Mouse (Mus musculus): Measurements from ENCODE around the gene Plpp2. TPM values are rescaled to one million over a fixed set of nuclear protein-coding genes. Genes with fewer than 3 reads are reported as not detected.

The Plpp2 gene
- 4.1 and 5.1 TPM in 2 replicates for polyA plus RNA-seq (2012; rRNA removed)

GRCm38 (mm10) chr10:79533126-79533911, at the start of gene Plpp2:
Plpp2 (minus strand) TSS chr10:79533796.
- TF ChIP-seq POLR2A (IDR thresholded peaks at IDR 0.05; ENCODE audit: control insufficient read depth, low read depth, low read length), result no peak; the same call in 1 of the 2 replicates
- peak; percentile 50; the same call in 1 of the 2 replicates for TF ChIP-seq CTCF (IDR thresholded peaks at IDR 0.05; ENCODE audit: control insufficient read depth, insufficient read depth, insufficient replicate concordance, low read depth, low read length)
- Histone ChIP-seq H3K27ac (ENCODE audit: control insufficient read depth, insufficient read depth, low read depth, low read length) (no peak within 1 kb of the TSS), H3K36me3 (ENCODE audit: control insufficient read depth, insufficient read depth, low read length) (no peaks in the 10 kb centered on the region), H3K4me1 (ENCODE audit: control insufficient read depth, insufficient read depth, low read length) (peaks cover 13% of the 10 kb centered on the region), H3K27me3 (ENCODE audit: control insufficient read depth, insufficient read depth, low read length) (no peaks in the 10 kb centered on the region), H3K4me3 (ENCODE audit: control insufficient read depth, low read depth, low read length) (peak within 1 kb of the TSS; percentile 54)

GRCm38 (mm10) chr10:79581501-79581900, 47.9 kb upstream of the Plpp2 start:
- H3K36me3 ChIP-seq (ENCODE audit: control insufficient read depth, insufficient read depth, low read length), result no peaks in the 10 kb centered on the region
- H3K4me3 ChIP-seq (ENCODE audit: control insufficient read depth, low read depth, low read length), result peak overlapping the region; percentile 36
- no peak for TF ChIP-seq CTCF (IDR thresholded peaks at IDR 0.05; ENCODE audit: control insufficient read depth, insufficient read depth, insufficient replicate concordance, low read depth, low read length)
- no peak for TF ChIP-seq POLR2A (IDR thresholded peaks at IDR 0.05; ENCODE audit: control insufficient read depth, low read depth, low read length)
- no peaks in the 10 kb centered on the region for H3K27me3 ChIP-seq (ENCODE audit: control insufficient read depth, insufficient read depth, low read length)
- H3K4me1 ChIP-seq (ENCODE audit: control insufficient read depth, insufficient read depth, low read length), result no peaks in the 10 kb centered on the region; the same call in 1 of the 2 replicates
- H3K27ac ChIP-seq (ENCODE audit: control insufficient read depth, insufficient read depth, low read depth, low read length), result no peak overlapping the region

GRCm38 (mm10) chr10:79580811-79581210, 47.2 kb upstream of the Plpp2 start:
- Histone ChIP-seq H3K4me1 (ENCODE audit: control insufficient read depth, insufficient read depth, low read length) (no peaks in the 10 kb centered on the region; the same call in 1 of the 2 replicates), H3K27ac (ENCODE audit: control insufficient read depth, insufficient read depth, low read depth, low read length) (no peak overlapping the region), H3K36me3 (ENCODE audit: control insufficient read depth, insufficient read depth, low read length) (no peaks in the 10 kb centered on the region), H3K4me3 (ENCODE audit: control insufficient read depth, low read depth, low read length) (peak overlapping the region; percentile 36), H3K27me3 (ENCODE audit: control insufficient read depth, insufficient read depth, low read length) (no peaks in the 10 kb centered on the region)
- TF ChIP-seq CTCF (IDR thresholded peaks at IDR 0.05; ENCODE audit: control insufficient read depth, insufficient read depth, insufficient replicate concordance, low read depth, low read length) (peak; percentile 84; the same call in 1 of the 2 replicates), POLR2A (IDR thresholded peaks at IDR 0.05; ENCODE audit: control insufficient read depth, low read depth, low read length) (peak; percentile 43; the same call in 1 of the 2 replicates)

- TF ChIP-seq CTCF (IDR thresholded peaks at IDR 0.05; ENCODE audit: control insufficient read depth, insufficient read depth, insufficient replicate concordance, low read depth, low read length), result no peak
- H3K4me3 ChIP-seq (ENCODE audit: control insufficient read depth, low read depth, low read length), result no peak overlapping the region
- H3K27me3 ChIP-seq (ENCODE audit: control insufficient read depth, insufficient read depth, low read length), result no peaks in the 10 kb centered on the region
- no peaks in the 10 kb centered on the region for H3K36me3 ChIP-seq (ENCODE audit: control insufficient read depth, insufficient read depth, low read length)
- no peak overlapping the region for H3K27ac ChIP-seq (ENCODE audit: control insufficient read depth, insufficient read depth, low read depth, low read length)
- H3K4me1 ChIP-seq (ENCODE audit: control insufficient read depth, insufficient read depth, low read length), result no peaks in the 10 kb centered on the region; the same call in 1 of the 2 replicates
Measured at GRCm38 (mm10) chr10:79580356-79580755, 46.8 kb upstream of the Plpp2 start.

- TF ChIP-seq CTCF (IDR thresholded peaks at IDR 0.05; ENCODE audit: control insufficient read depth, insufficient read depth, insufficient replicate concordance, low read depth, low read length) (no peak), POLR2A (IDR thresholded peaks at IDR 0.05; ENCODE audit: control insufficient read depth, low read depth, low read length) (no peak)
- H3K4me3 ChIP-seq (ENCODE audit: control insufficient read depth, low read depth, low read length), result no peak overlapping the region
- H3K4me1 ChIP-seq (ENCODE audit: control insufficient read depth, insufficient read depth, low read length), result no peaks in the 10 kb centered on the region; the same call in 1 of the 2 replicates
- H3K36me3 ChIP-seq (ENCODE audit: control insufficient read depth, insufficient read depth, low read length), result no peaks in the 10 kb centered on the region
- no peaks in the 10 kb centered on the region for H3K27me3 ChIP-seq (ENCODE audit: control insufficient read depth, insufficient read depth, low read length)
- H3K27ac ChIP-seq (ENCODE audit: control insufficient read depth, insufficient read depth, low read depth, low read length), result no peak overlapping the region
Measured at GRCm38 (mm10) chr10:79579781-79580180, 46.2 kb upstream of the Plpp2 start.

GRCm38 (mm10) chr10:79578891-79579290, 45.3 kb upstream of the Plpp2 start:
- no peak overlapping the region for H3K4me3 ChIP-seq (ENCODE audit: control insufficient read depth, low read depth, low read length)
- H3K36me3 ChIP-seq (ENCODE audit: control insufficient read depth, insufficient read depth, low read length), result no peaks in the 10 kb centered on the region
- no peaks in the 10 kb centered on the region for H3K27me3 ChIP-seq (ENCODE audit: control insufficient read depth, insufficient read depth, low read length)
- no peak overlapping the region for H3K27ac ChIP-seq (ENCODE audit: control insufficient read depth, insufficient read depth, low read depth, low read length)
- TF ChIP-seq CTCF (IDR thresholded peaks at IDR 0.05; ENCODE audit: control insufficient read depth, insufficient read depth, insufficient replicate concordance, low read depth, low read length) (no peak), POLR2A (IDR thresholded peaks at IDR 0.05; ENCODE audit: control insufficient read depth, low read depth, low read length) (no peak)
- no peaks in the 10 kb centered on the region; the same call in 1 of the 2 replicates for H3K4me1 ChIP-seq (ENCODE audit: control insufficient read depth, insufficient read depth, low read length)

GRCm38 (mm10) chr10:79578276-79578675, 44.7 kb upstream of the Plpp2 start:
- H3K4me3 ChIP-seq (ENCODE audit: control insufficient read depth, low read depth, low read length), result no peak overlapping the region
- H3K36me3 ChIP-seq (ENCODE audit: control insufficient read depth, insufficient read depth, low read length), result no peaks in the 10 kb centered on the region
- no peaks in the 10 kb centered on the region for H3K27me3 ChIP-seq (ENCODE audit: control insufficient read depth, insufficient read depth, low read length)
- no peaks in the 10 kb centered on the region; the same call in 1 of the 2 replicates for H3K4me1 ChIP-seq (ENCODE audit: control insufficient read depth, insufficient read depth, low read length)
- H3K27ac ChIP-seq (ENCODE audit: control insufficient read depth, insufficient read depth, low read depth, low read length), result no peak overlapping the region
- TF ChIP-seq CTCF (IDR thresholded peaks at IDR 0.05; ENCODE audit: control insufficient read depth, insufficient read depth, insufficient replicate concordance, low read depth, low read length) (no peak), POLR2A (IDR thresholded peaks at IDR 0.05; ENCODE audit: control insufficient read depth, low read depth, low read length) (no peak)

Measured in testis, adult 2 months (tissue).